Mouse (Mus musculus): ENCODE data around the gene 2310061N02Rik. TPM values are rescaled to one million over a fixed set of nuclear protein-coding genes. Genes with fewer than 3 reads are reported as not detected.

2310061N02Rik gene
- polyA plus RNA-seq, 1 experiment from 2014 or later = not detected

Other genes starting within 250 kb of the 2310061N02Rik start
- not detected in 2 replicates for gene Cldn17, start 201.0 kb downstream of the 2310061N02Rik start, polyA plus RNA-seq (2014; fragmentation: Nextera tagmentation; extraction: Ambion mirVana)
- 0.08 TPM in 1 of 2 replicates, not detected in the other for gene Cldn8, start 144.8 kb downstream of the 2310061N02Rik start, polyA plus RNA-seq (2014; fragmentation: Nextera tagmentation; extraction: Ambion mirVana)
- not detected in 2 replicates for gene Krtap24-1, start 95.7 kb downstream of the 2310061N02Rik start, polyA plus RNA-seq (2014; fragmentation: Nextera tagmentation; extraction: Ambion mirVana)
- not detected in 2 replicates for gene 2310079G19Rik, start 80.3 kb downstream of the 2310061N02Rik start, polyA plus RNA-seq (2014; fragmentation: Nextera tagmentation; extraction: Ambion mirVana)
- gene Krtap26-1, start 60.2 kb downstream of the 2310061N02Rik start, polyA plus RNA-seq (2014; fragmentation: Nextera tagmentation; extraction: Ambion mirVana) = not detected in 2 replicates
- gene Krtap27-1, start 36.3 kb downstream of the 2310061N02Rik start, polyA plus RNA-seq (2014; fragmentation: Nextera tagmentation; extraction: Ambion mirVana) = not detected in 2 replicates
- gene Krtap13-1, start 20.9 kb upstream of the 2310061N02Rik start, polyA plus RNA-seq (2014; fragmentation: Nextera tagmentation; extraction: Ambion mirVana) = not detected in 2 replicates
- not detected in 2 replicates for gene Krtap13, start 43.7 kb upstream of the 2310061N02Rik start, polyA plus RNA-seq (2014; fragmentation: Nextera tagmentation; extraction: Ambion mirVana)
- gene 2310034C09Rik, start 50.9 kb upstream of the 2310061N02Rik start, polyA plus RNA-seq (2014; fragmentation: Nextera tagmentation; extraction: Ambion mirVana) = not detected in 2 replicates
- not detected in 2 replicates for gene 2310057N15Rik, start 66.2 kb upstream of the 2310061N02Rik start, polyA plus RNA-seq (2014; fragmentation: Nextera tagmentation; extraction: Ambion mirVana)
- not detected in 2 replicates for gene Gm5965, start 69.9 kb upstream of the 2310061N02Rik start, polyA plus RNA-seq (2014; fragmentation: Nextera tagmentation; extraction: Ambion mirVana)
- not detected in 2 replicates for gene Gm20741, start 104.3 kb upstream of the 2310061N02Rik start, polyA plus RNA-seq (2014; fragmentation: Nextera tagmentation; extraction: Ambion mirVana)
- not detected in 2 replicates for gene Krtap15, start 112.3 kb upstream of the 2310061N02Rik start, polyA plus RNA-seq (2014; fragmentation: Nextera tagmentation; extraction: Ambion mirVana)
- not detected in 2 replicates for gene Krtap14, start 118.2 kb upstream of the 2310061N02Rik start, polyA plus RNA-seq (2014; fragmentation: Nextera tagmentation; extraction: Ambion mirVana)
- not detected in 2 replicates for gene Krtap19-1, start 161.4 kb upstream of the 2310061N02Rik start, polyA plus RNA-seq (2014; fragmentation: Nextera tagmentation; extraction: Ambion mirVana)
- gene Krtap19-2, start 166.3 kb upstream of the 2310061N02Rik start, polyA plus RNA-seq (2014; fragmentation: Nextera tagmentation; extraction: Ambion mirVana) = not detected in 2 replicates
- not detected in 2 replicates for gene Krtap19-3, start 170.1 kb upstream of the 2310061N02Rik start, polyA plus RNA-seq (2014; fragmentation: Nextera tagmentation; extraction: Ambion mirVana)
- not detected in 2 replicates for gene Krtap19-4, start 177.1 kb upstream of the 2310061N02Rik start, polyA plus RNA-seq (2014; fragmentation: Nextera tagmentation; extraction: Ambion mirVana)
- gene Krtap19-5, start 188.5 kb upstream of the 2310061N02Rik start, polyA plus RNA-seq (2014; fragmentation: Nextera tagmentation; extraction: Ambion mirVana) = not detected in 2 replicates
- not detected in 2 replicates for gene Krtap19-9b, start 224.3 kb upstream of the 2310061N02Rik start, polyA plus RNA-seq (2014; fragmentation: Nextera tagmentation; extraction: Ambion mirVana)